Mouse (Mus musculus) G1E (cell line): Measurements from ENCODE around the gene Mns1. TPM values are rescaled to one million over a fixed set of nuclear protein-coding genes. Genes with fewer than 3 reads are reported as not detected.

ENCODE experiments used
- ATAC-seq: 2 replicates; pipeline ENCODE4 v1.8.0; 2016; ENCODE audit warnings: mild to moderate bottlenecking; ENCODE audit not compliant: insufficient number of reproducible peaks, poor library complexity, low FRiP score, severe bottlenecking; ENCODE audit errors: extremely low read depth
- DNase-seq: peaks from one replicate; pipeline ENCODE4 v3.0.0; 2012; ENCODE audit warnings: low spot score
- H3K27me3 ChIP-seq: 2 replicates; pipeline ENCODE4 v1.6.1; 2012; ENCODE audit warnings: mild to moderate bottlenecking, low read length, inconsistent platforms; ENCODE audit not compliant: insufficient read depth
- H3K36me3 ChIP-seq: replicated peaks from 2 replicates; pipeline ENCODE3; 2012; ENCODE audit warnings: mild to moderate bottlenecking, inconsistent platforms
- H3K4me1 ChIP-seq: 2 replicates; pipeline ENCODE4 v1.6.1; 2012; ENCODE audit warnings: low read depth, low read length, inconsistent platforms, mixed read lengths; ENCODE audit not compliant: insufficient read depth
- H3K4me3 ChIP-seq: 2 replicates; pipeline ENCODE4 v1.5.1; 2012; ENCODE audit warnings: low read depth, mild to moderate bottlenecking, inconsistent platforms, low read length, moderate library complexity, mixed read lengths
- H3K9me3 ChIP-seq: replicated peaks from 2 replicates; pipeline ENCODE4 v1.6.1; 2012; ENCODE audit warnings: inconsistent platforms
- CTCF ChIP-seq: IDR thresholded peaks from 2 replicates; pipeline ENCODE4 v1.5.1; 2012; ENCODE audit warnings: low read depth, low read length, inconsistent platforms, mixed read lengths
- GATA1 ChIP-seq: IDR thresholded peaks from 2 replicates; pipeline ENCODE4 v1.6.1; 2012; ENCODE audit warnings: borderline replicate concordance, low read length, inconsistent platforms, mixed read lengths
- GATA2 ChIP-seq: IDR thresholded peaks from 2 replicates; pipeline ENCODE4 v1.6.1; 2012; ENCODE audit warnings: low read depth, low read length, inconsistent platforms, borderline replicate concordance
- POLR2AphosphoS5 ChIP-seq: IDR thresholded peaks from 2 replicates; pipeline ENCODE4 v1.6.1; 2012; ENCODE audit warnings: low read depth, low read length, inconsistent platforms; ENCODE audit not compliant: insufficient replicate concordance
- TAL1 ChIP-seq: conservative IDR thresholded peaks from 2 replicates; pipeline ENCODE4 v1.6.1; 2012; ENCODE audit warnings: low read depth, low read length, inconsistent platforms, mixed read lengths
- polyA plus RNA-seq: library from polyadenylated mRNA; stranded (reverse); fragments of >175 nt; gene quantifications from 2 replicates; pipeline ENCODE4 v1.2.3, GENCODE M21; 2012
- total RNA-seq, 2 experiments: library from RNA; stranded (forward) in 1 of 2; stranded (reverse) in 1 of 2; fragments of 200-1000 nt in 1 of 2; fragments of >200 nt in 1 of 2; fragmentation: Nextera tagmentation in 1 of 2; gene quantifications; 2 replicates each; pipeline ENCODE4 v1.2.3; 2014 to 2017

The Mns1 gene
- total and polyA plus RNA-seq, 3 experiments, result 33.2 to 357 (median 138) TPM

GRCm38 (mm10) chr9:72464806-72465205 is 27.0 kb downstream of the Mns1 start:
- Histone ChIP-seq H3K36me3 (peaks cover 73% of the 10 kb centered on the region), H3K4me1 (peaks cover 72% of the 10 kb centered on the region), H3K4me3 (no peak overlapping the region), H3K27me3 (no peaks in the 10 kb centered on the region), H3K9me3 (no peaks in the 10 kb centered on the region)
- ATAC-seq (no peak), DNase-seq (no peak)
- TF ChIP-seq GATA1 (no peak), CTCF (no peak), TAL1 (no peak), GATA2 (no peak), POLR2AphosphoS5 (no peak)

GRCm38 (mm10) chr9:72465754-72466181 is 28.0 kb downstream of the Mns1 start:
- DNase-seq, result peak; percentile 53
- peaks cover 64% of the 10 kb centered on the region for H3K4me1 ChIP-seq
- H3K36me3 ChIP-seq, result peaks cover 72% of the 10 kb centered on the region
- TF ChIP-seq TAL1 (peak; percentile 49), GATA2 (no peak), CTCF (no peak), GATA1 (no peak), POLR2AphosphoS5 (no peak)
- ATAC-seq, result peak; percentile 82
- no peaks in the 10 kb centered on the region for H3K27me3 ChIP-seq
- no peak overlapping the region; the same call in 1 of the 2 replicates for H3K4me3 ChIP-seq
- no peaks in the 10 kb centered on the region for H3K9me3 ChIP-seq

- no peak for TF ChIP-seq GATA2
- TF ChIP-seq CTCF, result peak; percentile 68
- Histone ChIP-seq H3K36me3 (peaks cover 70% of the 10 kb centered on the region), H3K9me3 (no peaks in the 10 kb centered on the region), H3K27me3 (no peaks in the 10 kb centered on the region), H3K4me1 (peaks cover 56% of the 10 kb centered on the region), H3K4me3 (no peak overlapping the region)
- DNase-seq, result no peak
- no peak for ATAC-seq
These were observed 30.0 kb downstream of the Mns1 start for GRCm38 (mm10) chr9:72467551-72468407.

- TF ChIP-seq GATA1 (no peak), POLR2AphosphoS5 (no peak), TAL1 (no peak), GATA2 (no peak), CTCF (no peak)
- no peak for DNase-seq
These were observed 30.8 kb downstream of the Mns1 start for GRCm38 (mm10) chr9:72468616-72469015.

GRCm38 (mm10) chr9:72469851-72470250 is 32.0 kb downstream of the Mns1 start:
- DNase-seq, result no peak
- TF ChIP-seq GATA1, result no peak
- no peak for TF ChIP-seq POLR2AphosphoS5
- Histone ChIP-seq H3K36me3 (peaks cover 72% of the 10 kb centered on the region), H3K4me3 (no peak overlapping the region), H3K4me1 (peaks cover 50% of the 10 kb centered on the region), H3K9me3 (no peaks in the 10 kb centered on the region), H3K27me3 (no peaks in the 10 kb centered on the region)
- ATAC-seq, result no peak

More at GRCm38 (mm10) chr9:72468616-72469015, 30.8 kb downstream of the Mns1 start:
- H3K36me3 ChIP-seq, result peaks cover 71% of the 10 kb centered on the region
- ATAC-seq, result no peak
- peaks cover 49% of the 10 kb centered on the region for H3K4me1 ChIP-seq
- no peaks in the 10 kb centered on the region for H3K27me3 ChIP-seq
- no peaks in the 10 kb centered on the region for H3K9me3 ChIP-seq
- H3K4me3 ChIP-seq, result no peak overlapping the region

- Histone ChIP-seq H3K36me3 (peaks cover 85% of the 10 kb centered on the region), H3K4me1 (peaks cover 19% of the 10 kb centered on the region), H3K4me3 (no peak overlapping the region), H3K9me3 (no peaks in the 10 kb centered on the region), H3K27me3 (no peaks in the 10 kb centered on the region)
- DNase-seq, result no peak
- ATAC-seq, result no peak
- TF ChIP-seq GATA1, result no peak
- TF ChIP-seq TAL1, result no peak
These were observed 37.7 kb downstream of the Mns1 start for GRCm38 (mm10) chr9:72475511-72475910.

- Histone ChIP-seq H3K36me3 (peaks cover 91% of the 10 kb centered on the region), H3K27me3 (no peaks in the 10 kb centered on the region), H3K9me3 (no peaks in the 10 kb centered on the region), H3K4me3 (no peak overlapping the region), H3K4me1 (peaks cover 12% of the 10 kb centered on the region)
- DNase-seq (no peak), ATAC-seq (no peak)
- TF ChIP-seq GATA1 (no peak), CTCF (no peak), TAL1 (no peak)
These were observed 39.5 kb downstream of the Mns1 start for GRCm38 (mm10) chr9:72477306-72477705.
